Mouse (Mus musculus) heart, postnatal 25 days (tissue): ENCODE results near the gene Tbc1d10a. TPM values are rescaled to one million over a fixed set of nuclear protein-coding genes. Genes with fewer than 3 reads are reported as not detected.

Experiments
- DNase-seq: peaks from one replicate; pipeline ENCODE4 v3.0.0; 2022; ENCODE audit warnings: low spot score
- intact Hi-C: fragments of 180-260 bp; cut with DNase I; formaldehyde crosslinking; loops from one replicate; pipeline ENCODE4 v1.15.1; 2025
- total RNA-seq, 2 experiments: library from RNA; stranded (reverse); gene quantifications; 2 replicates each; pipeline ENCODE4 v1.2.3; 2021

Tbc1d10a gene
- total RNA-seq, 2 experiments from 2014 or later = 9.3 to 10.9 TPM

GRCm38 (mm10) chr11:4207655-4208054 is 21.1 kb downstream of the Tbc1d10a start:
- intact Hi-C loops = no loop called here
- DNase-seq = no peak

- DNase-seq = no peak
Observed at GRCm38 (mm10) chr11:4209556-4209955, 23.0 kb downstream of the Tbc1d10a start.

GRCm38 (mm10) chr11:4210786-4211185 is 24.2 kb downstream of the Tbc1d10a start:
- no peak for DNase-seq
- intact Hi-C loops = loop anchor here (10.0 kb wide), 1 partner anchor 46 kb away; the partner anchor contains the start of genes Ccdc157 and Sf3a1

More at GRCm38 (mm10) chr11:4209556-4209955, 23.0 kb downstream of the Tbc1d10a start:
- intact Hi-C loops = no loop called here

- DNase-seq = no peak
Observed at GRCm38 (mm10) chr11:4213107-4213506, 26.5 kb downstream of the Tbc1d10a start.

GRCm38 (mm10) chr11:4214572-4214971 is 28.0 kb downstream of the Tbc1d10a start:
- intact Hi-C loops = loop anchor here (10.0 kb wide), 1 partner anchor 50 kb away; the partner anchor contains the start of genes Ccdc157 and Sf3a1
- no peak for DNase-seq

More at GRCm38 (mm10) chr11:4213107-4213506, 26.5 kb downstream of the Tbc1d10a start:
- intact Hi-C loops = loop anchor here (10.0 kb wide), 1 partner anchor 48 kb away; the partner anchor contains the start of genes Ccdc157 and Sf3a1

GRCm38 (mm10) chr11:4215061-4215460 is 28.5 kb downstream of the Tbc1d10a start:
- intact Hi-C loops = loop anchor here (10.0 kb wide), 1 partner anchor 50 kb away; the partner anchor contains the start of genes Ccdc157 and Sf3a1
- DNase-seq = no peak

GRCm38 (mm10) chr11:4216248-4217000 is 29.8 kb downstream of the Tbc1d10a start:
- intact Hi-C loops = loop anchor here (10.0 kb wide), 1 partner anchor 52 kb away; the partner anchor contains the start of genes Ccdc157 and Sf3a1
- DNase-seq = peak; percentile 78

GRCm38 (mm10) chr11:4217914-4218629 is 31.5 kb downstream of the Tbc1d10a start, which contains the start of gene Castor1:
Gene Castor1, plus strand, starts transcription at chr11:4218225.
- DNase-seq = peak; percentile 94
- intact Hi-C loops = loop anchor here (2.0 to 10.0 kb wide), 3 partner anchors 27 to 123 kb away; partner anchors contain the start of genes Ccdc157, Mtfp1 and Sf3a1

GRCm38 (mm10) chr11:4218637-4219036 is 32.0 kb downstream of the Tbc1d10a start:
- no peak for DNase-seq
- intact Hi-C loops = loop anchor here (1.0 to 10.0 kb wide), 4 partner anchors 28 to 124 kb away; partner anchors contain the start of genes Ccdc157, Mtfp1, Rnf215 and Sf3a1

- peak; percentile 74 for DNase-seq
- intact Hi-C loops = loop anchor here (1.0 to 10.0 kb wide), 4 partner anchors 29 to 125 kb away; partner anchors contain the start of genes Ccdc157, Mtfp1, Rnf215 and Sf3a1
Observed at GRCm38 (mm10) chr11:4219317-4219751, 32.7 kb downstream of the Tbc1d10a start.

- DNase-seq = no peak
- intact Hi-C loops = loop anchor here (1.0 to 10.0 kb wide), 6 partner anchors 29 to 125 kb away; partner anchors contain the start of genes Ccdc157, Mtfp1, Rnf215 and Sf3a1
Observed at GRCm38 (mm10) chr11:4219908-4220307, 33.3 kb downstream of the Tbc1d10a start.

- intact Hi-C loops = loop anchor here (1.0 to 5.0 kb wide), 2 partner anchors 38 to 39 kb away; no protein-coding TSS in a partner anchor
- peak; percentile 50 for DNase-seq
Observed at GRCm38 (mm10) chr11:4220443-4221400, 34.1 kb downstream of the Tbc1d10a start.

- no peak for DNase-seq
Observed at GRCm38 (mm10) chr11:4222046-4222950, 35.7 kb downstream of the Tbc1d10a start.

GRCm38 (mm10) chr11:4223393-4224188 is 37.0 kb downstream of the Tbc1d10a start:
- intact Hi-C loops = loop anchor here (5.0 kb wide), 1 partner anchor 41 kb away; no protein-coding TSS in a partner anchor
- no peak for DNase-seq

More at GRCm38 (mm10) chr11:4222046-4222950, 35.7 kb downstream of the Tbc1d10a start:
- intact Hi-C loops = loop anchor here (5.0 kb wide), 1 partner anchor 40 kb away; no protein-coding TSS in a partner anchor

GRCm38 (mm10) chr11:4224223-4224622 is 37.6 kb downstream of the Tbc1d10a start:
- intact Hi-C loops = loop anchor here (5.0 kb wide), 1 partner anchor 42 kb away; no protein-coding TSS in a partner anchor

GRCm38 (mm10) chr11:4226569-4227325 is 40.2 kb downstream of the Tbc1d10a start:
- intact Hi-C loops = no loop called here
- DNase-seq = no peak

More at GRCm38 (mm10) chr11:4224223-4224622, 37.6 kb downstream of the Tbc1d10a start:
- no peak for DNase-seq
